Mouse (Mus musculus) intestine, embryonic 16.5 days (tissue): ENCODE data around the gene Nrbf2. TPM values are rescaled to one million over a fixed set of nuclear protein-coding genes. Genes with fewer than 3 reads are reported as not detected.

Experiments
- ATAC-seq: fragments of 200-750 bp; cut with Nextera tagmentation; 2 replicates; pipeline ENCODE4 v1.8.0; 2017; ENCODE audit warnings: moderate TSS enrichment, moderate library complexity
- H3K27ac ChIP-seq: fragments of 300-500 bp; sonication (generic); 2 replicates; pipeline ENCODE4 v1.5.1; 2014; ENCODE audit warnings: mild to moderate bottlenecking, low read length
- H3K27me3 ChIP-seq: fragments of 300-500 bp; sonication (generic); replicated peaks from 2 replicates; pipeline ENCODE4 v1.6.1; 2014; ENCODE audit warnings: low read length, control low read depth, mixed read lengths; ENCODE audit not compliant: control insufficient read depth, insufficient read depth
- H3K36me3 ChIP-seq: fragments of 300-500 bp; sonication (generic); 2 replicates; pipeline ENCODE4 v1.6.1; 2014; ENCODE audit warnings: low read length, control low read depth; ENCODE audit not compliant: control insufficient read depth, insufficient read depth
- H3K4me1 ChIP-seq: fragments of 300-500 bp; sonication (generic); 2 replicates; pipeline ENCODE4 v1.6.1; 2014; ENCODE audit warnings: low read length, control low read depth, mixed read lengths; ENCODE audit not compliant: control insufficient read depth, insufficient read depth
- H3K4me2 ChIP-seq: fragments of 300-500 bp; sonication (generic); 2 replicates; pipeline ENCODE4 v1.6.1; 2014; ENCODE audit warnings: low read depth, low read length, control low read depth
- H3K4me3 ChIP-seq: fragments of 300-500 bp; sonication (generic); 2 replicates; pipeline ENCODE4 v1.5.1; 2014; ENCODE audit warnings: mild to moderate bottlenecking, low read length
- H3K9ac ChIP-seq: fragments of 300-500 bp; sonication (generic); 2 replicates; pipeline ENCODE4 v1.6.1; 2014; ENCODE audit warnings: low read depth, low read length
- H3K9me3 ChIP-seq: fragments of 300-500 bp; sonication (generic); 2 replicates; pipeline ENCODE4 v1.6.1; 2016; ENCODE audit warnings: low read length, control low read depth; ENCODE audit not compliant: control insufficient read depth
- WGBS: fragments of 180-500 bp; shearing (Covaris S2); extraction: QIAGEN DNeasy Blood & Tissue Kit; methylation state at CpG from one replicate; pipeline ENCODE4 v1.1.7; 2014; 5-methylcytosine and 5-hydroxymethylcytosine counted together
- polyA plus RNA-seq: library from polyadenylated mRNA; unstranded; fragments of >200 nt; fragmentation: Nextera tagmentation; extraction: Ambion mirVana; gene quantifications from 2 replicates; pipeline ENCODE4 v1.2.1, GENCODE M21; 2015

Gene Nrbf2
- polyA plus RNA-seq, result 35.6 and 38.5 TPM in 2 replicates

DNA sequence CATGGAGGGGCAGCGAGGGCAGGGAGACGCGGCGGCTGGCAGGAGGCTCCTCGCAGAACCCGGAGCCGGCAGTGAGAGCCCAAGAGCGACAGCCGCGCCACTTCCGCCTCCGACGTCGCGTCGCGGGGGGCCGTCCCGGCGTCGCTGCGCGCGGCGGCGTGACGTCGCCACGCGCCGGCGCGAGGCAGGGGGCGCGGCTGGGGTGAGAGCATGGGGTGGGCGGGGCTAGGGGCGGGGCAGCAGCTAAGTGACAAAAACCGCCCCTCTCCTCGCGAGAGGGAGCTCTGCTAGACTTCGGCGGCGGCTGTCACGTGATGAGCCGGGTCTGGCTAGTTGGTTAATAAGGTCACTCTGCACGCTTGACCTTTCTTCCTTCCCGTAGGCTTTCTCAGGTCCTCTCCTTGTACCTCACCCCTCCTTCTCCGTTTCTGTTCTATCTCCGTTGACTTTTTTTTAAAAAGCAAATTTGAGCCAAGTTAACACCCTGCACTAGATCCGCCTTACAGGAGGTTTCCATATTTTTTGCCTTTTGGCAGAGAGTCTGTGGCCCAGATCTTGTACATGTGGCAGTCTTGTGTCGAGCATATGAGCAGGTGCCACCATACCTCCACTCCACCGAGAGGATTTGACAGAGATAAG is at the start of gene Nrbf2:
Nrbf2 (minus strand) TSS at position 130 of the 639 bp plus-strand sequence.
- H3K4me3 ChIP-seq, result peak within 1 kb of the TSS; percentile 88
- peak within 1 kb of the TSS; percentile 69 for H3K27ac ChIP-seq
- H3K36me3 ChIP-seq, result no peaks in the 10 kb centered on the region
- 3% methylated on average over 45 of the region's 52 CpGs for WGBS
- H3K4me2 ChIP-seq, result peak within 1 kb of the TSS; percentile 67
- H3K27me3 ChIP-seq, result no peaks in the 10 kb centered on the region
- peak; percentile 97 for ATAC-seq
- peaks cover 19% of the 10 kb centered on the region for H3K4me1 ChIP-seq
- H3K9me3 ChIP-seq, result no peaks in the 10 kb centered on the region
- peak within 1 kb of the TSS; percentile 92 for H3K9ac ChIP-seq

DNA sequence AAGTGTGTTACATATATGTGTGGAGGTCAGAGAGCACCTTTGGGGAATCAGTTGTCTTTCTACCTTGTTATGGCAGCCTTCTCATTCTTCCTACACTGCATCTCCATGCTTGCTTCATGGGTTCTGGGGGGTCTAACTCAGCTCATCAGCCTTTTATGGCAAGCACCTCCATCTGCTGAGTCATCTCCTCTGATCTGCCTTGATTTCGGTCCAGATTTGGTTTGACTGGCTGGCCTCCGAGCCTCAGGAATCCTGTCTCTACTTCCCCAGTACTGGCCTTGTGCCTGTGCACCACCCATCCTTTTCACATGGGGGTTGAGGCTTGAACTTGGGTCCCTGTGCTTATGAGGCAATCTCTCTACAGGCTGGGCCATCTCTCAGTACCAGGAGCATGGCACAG is 45.5 kb upstream of the Nrbf2 start:
- no peaks in the 10 kb centered on the region for H3K27me3 ChIP-seq
- ATAC-seq, result no peak
- H3K27ac ChIP-seq, result no peak overlapping the region

DNA sequence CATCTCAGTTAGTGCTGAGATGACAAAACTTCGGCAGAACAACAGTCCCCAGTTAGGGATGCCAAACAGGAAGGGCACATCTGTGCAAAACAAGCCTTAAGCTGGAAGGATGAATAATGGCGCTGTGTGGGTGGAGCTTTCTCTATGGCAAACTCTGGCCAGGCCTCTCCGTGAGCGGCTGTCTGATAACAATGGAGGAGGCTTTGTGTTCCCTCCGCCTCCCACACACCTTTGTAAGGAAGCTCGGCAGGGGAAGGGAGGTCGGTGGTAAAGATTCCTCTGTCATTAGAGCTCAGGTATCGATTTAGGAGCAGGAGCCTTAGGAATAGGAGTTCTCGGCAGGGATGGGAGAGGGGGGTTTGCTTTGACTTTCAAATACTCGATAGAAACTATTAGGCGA is 44.6 kb upstream of the Nrbf2 start:
- Histone ChIP-seq H3K4me2 (no peak overlapping the region), H3K36me3 (no peaks in the 10 kb centered on the region), H3K27me3 (no peaks in the 10 kb centered on the region), H3K9ac (no peak overlapping the region), H3K4me1 (no peaks in the 10 kb centered on the region), H3K9me3 (no peaks in the 10 kb centered on the region), H3K4me3 (no peak overlapping the region), H3K27ac (no peak overlapping the region)
- no peak for ATAC-seq
- WGBS, result 38% methylated on average over 11 of the region's 11 CpGs

More for the DNA sequence above, 45.5 kb upstream of the Nrbf2 start:
- Histone ChIP-seq H3K9ac (no peak overlapping the region), H3K36me3 (no peaks in the 10 kb centered on the region), H3K4me3 (no peak overlapping the region), H3K4me2 (no peak overlapping the region), H3K9me3 (no peaks in the 10 kb centered on the region), H3K4me1 (no peaks in the 10 kb centered on the region)
- WGBS, result 78% methylated on average over 2 of the region's 2 CpGs

DNA sequence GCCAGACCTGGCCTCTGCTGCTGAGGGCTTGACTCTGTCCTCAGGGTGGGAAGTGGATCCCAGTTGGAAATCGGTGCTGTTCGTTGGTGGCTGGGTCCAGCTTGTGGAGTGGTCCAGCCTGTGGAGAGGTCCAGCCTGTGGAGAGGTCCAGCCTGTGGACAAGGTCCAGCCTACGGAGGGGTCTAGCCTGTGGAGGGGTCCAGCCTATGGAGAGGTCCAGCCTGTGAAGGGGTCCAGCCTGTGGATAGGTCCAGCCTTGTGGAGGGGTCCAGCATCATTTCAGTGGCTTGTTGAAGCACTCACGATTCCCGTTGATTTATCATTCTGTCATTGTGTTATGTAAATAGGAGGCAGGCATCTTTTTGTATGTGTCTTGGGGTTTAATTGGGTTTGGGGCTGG is 43.1 kb upstream of the Nrbf2 start:
- no peak overlapping the region for H3K9ac ChIP-seq
- ATAC-seq, result no peak
- H3K27me3 ChIP-seq, result no peaks in the 10 kb centered on the region
- H3K27ac ChIP-seq, result no peak overlapping the region
- no peaks in the 10 kb centered on the region for H3K4me1 ChIP-seq
- 80% methylated on average over 5 of the region's 5 CpGs for WGBS
- no peak overlapping the region for H3K4me3 ChIP-seq
- no peaks in the 10 kb centered on the region for H3K9me3 ChIP-seq
- H3K4me2 ChIP-seq, result no peak overlapping the region
- no peaks in the 10 kb centered on the region for H3K36me3 ChIP-seq

DNA sequence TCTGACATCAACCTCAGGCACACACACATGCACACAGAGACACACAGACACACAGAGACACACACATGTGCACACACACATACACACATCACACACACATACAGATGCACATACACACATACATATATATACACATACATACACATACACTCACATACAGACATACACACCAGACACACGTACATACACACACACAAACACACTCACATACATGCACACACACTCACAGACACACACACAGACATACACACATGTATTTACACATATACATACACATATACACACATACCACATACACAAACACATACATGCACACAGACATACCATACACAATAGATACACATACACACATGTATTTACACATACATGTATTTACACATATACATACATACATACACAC is 38.9 kb upstream of the Nrbf2 start:
- no peak for ATAC-seq
- H3K4me2 ChIP-seq, result no peak overlapping the region
- H3K4me3 ChIP-seq, result no peak overlapping the region
- 73% methylated on average over 1 of the region's 1 CpGs for WGBS
- no peaks in the 10 kb centered on the region for H3K36me3 ChIP-seq
- no peaks in the 10 kb centered on the region for H3K4me1 ChIP-seq
- H3K9me3 ChIP-seq, result no peaks in the 10 kb centered on the region
- no peaks in the 10 kb centered on the region; the same call in 1 of the 2 replicates for H3K27me3 ChIP-seq
- no peak overlapping the region for H3K27ac ChIP-seq
- no peak overlapping the region for H3K9ac ChIP-seq

DNA sequence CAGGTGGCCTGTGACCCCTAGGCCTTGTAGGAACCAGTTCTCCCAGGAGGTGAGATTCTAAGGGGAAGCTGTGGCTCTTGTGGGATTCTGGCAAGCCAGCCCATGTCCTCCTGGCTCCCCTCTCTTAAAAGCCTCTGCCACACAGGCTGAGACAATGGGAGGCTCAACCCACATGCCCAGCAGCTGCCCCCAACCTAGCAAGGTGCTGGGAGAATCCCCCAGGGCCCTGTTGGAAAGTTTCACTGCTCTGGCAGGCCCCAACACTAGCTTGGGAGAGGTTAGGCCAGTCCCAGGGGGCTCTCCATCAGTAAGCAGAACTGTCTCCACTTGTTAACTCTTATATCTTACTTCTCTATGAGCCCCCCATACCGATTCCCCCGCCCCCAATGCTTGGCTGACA is 36.3 kb upstream of the Nrbf2 start:
- H3K4me2 ChIP-seq, result no peak overlapping the region
- H3K4me3 ChIP-seq, result no peak overlapping the region
- H3K27me3 ChIP-seq, result peaks cover 3% of the 10 kb centered on the region; the same call in 1 of the 2 replicates
- WGBS, result 93% methylated on average over 2 of the region's 2 CpGs
- no peaks in the 10 kb centered on the region for H3K36me3 ChIP-seq
- no peaks in the 10 kb centered on the region for H3K9me3 ChIP-seq
- H3K27ac ChIP-seq, result no peak overlapping the region
- no peak for ATAC-seq
- no peaks in the 10 kb centered on the region; the same call in 1 of the 2 replicates for H3K4me1 ChIP-seq
- no peak overlapping the region for H3K9ac ChIP-seq

DNA sequence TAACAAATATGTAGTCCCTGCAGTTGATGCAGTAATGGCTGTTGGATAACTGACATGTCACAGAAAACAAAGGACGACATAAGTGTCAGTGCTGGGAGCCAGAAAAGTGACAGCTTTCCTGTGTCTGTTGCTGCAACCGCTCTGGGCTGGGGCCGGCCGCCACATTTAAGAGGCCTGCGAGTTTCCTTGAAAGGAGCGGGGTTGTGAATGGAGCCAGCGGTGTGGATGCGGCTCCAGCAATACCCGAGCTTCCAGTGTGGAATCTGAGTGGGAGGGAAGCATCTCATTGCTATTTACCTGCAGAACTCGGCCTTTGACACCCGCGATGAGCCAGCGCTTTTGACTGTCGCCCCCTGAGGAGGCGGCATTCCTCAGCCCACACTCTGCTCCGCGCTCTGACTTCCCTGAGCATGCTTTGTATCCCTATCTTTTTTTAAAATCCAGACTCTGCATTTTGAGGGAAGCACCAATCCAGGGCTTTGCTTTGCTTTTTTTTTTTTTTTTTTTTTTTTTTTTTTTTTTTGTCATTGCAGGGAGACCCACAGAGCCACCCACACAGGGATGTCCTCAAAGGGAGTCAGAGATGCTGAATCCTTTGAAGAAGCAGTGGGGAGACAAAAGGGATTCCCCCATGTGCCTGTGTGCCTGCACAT is 35.2 kb upstream of the Nrbf2 start:
- WGBS, result 20% methylated on average over 17 of the region's 17 CpGs
- Histone ChIP-seq H3K9me3 (no peaks in the 10 kb centered on the region), H3K4me2 (no peak overlapping the region), H3K27me3 (peaks cover 3% of the 10 kb centered on the region; the same call in 1 of the 2 replicates), H3K36me3 (no peaks in the 10 kb centered on the region), H3K9ac (no peak overlapping the region), H3K27ac (no peak overlapping the region), H3K4me1 (no peaks in the 10 kb centered on the region; the same call in 1 of the 2 replicates), H3K4me3 (no peak overlapping the region)
- no peak for ATAC-seq

DNA sequence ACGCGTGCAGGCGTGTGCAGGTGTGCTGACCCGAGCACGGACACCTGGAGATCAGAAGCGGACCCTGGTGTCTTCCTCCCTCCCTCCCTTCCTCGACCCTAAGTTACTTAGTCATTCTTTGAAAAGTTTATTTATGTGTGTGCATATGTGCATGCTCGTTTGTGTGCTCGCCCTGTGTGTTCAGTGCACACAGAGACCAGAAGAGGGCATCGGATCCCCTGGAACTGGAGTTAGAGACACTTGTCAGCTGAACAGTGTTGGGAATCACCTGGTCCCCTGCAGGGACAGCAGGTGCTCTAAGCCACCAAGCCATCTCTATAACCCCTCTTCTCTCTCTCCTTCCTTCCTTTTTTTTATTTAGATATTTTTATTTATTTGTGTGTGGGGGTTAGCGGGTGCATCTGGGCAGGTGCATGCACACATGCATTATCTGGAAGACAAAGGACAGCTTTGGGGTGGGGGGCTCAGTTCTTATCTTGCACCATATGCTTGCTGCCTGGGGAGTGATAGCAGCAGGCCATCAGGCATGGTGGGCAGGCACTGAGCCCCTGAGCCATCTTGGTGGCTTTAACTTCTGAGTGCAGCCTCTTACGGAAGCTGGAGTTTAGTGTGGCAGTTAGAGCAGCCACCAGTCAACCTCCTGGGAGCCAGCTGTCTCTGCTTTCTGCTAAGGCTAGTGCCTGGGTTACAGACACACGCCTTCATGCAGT is 34.1 kb upstream of the Nrbf2 start:
- no peak overlapping the region for H3K4me3 ChIP-seq
- no peak overlapping the region for H3K27ac ChIP-seq
- H3K27me3 ChIP-seq, result peaks cover 3% of the 10 kb centered on the region; the same call in 1 of the 2 replicates
- H3K4me1 ChIP-seq, result no peaks in the 10 kb centered on the region; the same call in 1 of the 2 replicates
- no peaks in the 10 kb centered on the region for H3K36me3 ChIP-seq
- ATAC-seq, result no peak
- WGBS, result 82% methylated on average over 13 of the region's 13 CpGs
- H3K4me2 ChIP-seq, result no peak overlapping the region
- no peak overlapping the region for H3K9ac ChIP-seq
- no peaks in the 10 kb centered on the region for H3K9me3 ChIP-seq

DNA sequence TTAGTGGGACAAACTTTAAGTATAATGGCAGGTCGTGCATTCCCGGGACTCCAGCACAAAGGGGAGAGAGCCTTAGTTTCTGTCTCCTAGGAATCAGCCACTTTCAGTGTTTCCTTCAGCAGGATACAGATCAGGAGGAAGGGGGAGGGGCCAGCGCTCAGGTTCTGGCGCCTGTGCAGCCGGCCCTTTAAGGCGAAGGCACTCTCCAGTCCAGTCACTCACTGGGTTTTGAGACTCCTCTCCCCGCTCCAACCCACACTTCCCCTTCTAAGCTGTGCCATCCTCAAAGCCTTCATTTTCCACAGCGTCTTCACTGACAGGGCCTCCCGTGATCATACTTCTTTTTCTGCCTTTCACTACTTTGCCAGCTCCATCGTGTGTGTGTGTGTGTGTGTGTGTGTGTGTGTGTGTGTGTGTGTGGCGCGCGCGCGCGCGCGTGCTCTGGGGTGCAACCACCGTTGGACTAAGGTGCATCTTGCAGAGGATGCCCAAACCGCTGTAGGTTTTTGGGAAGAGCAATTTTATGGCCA is 32.9 kb upstream of the Nrbf2 start:
- Histone ChIP-seq H3K4me2 (peak overlapping the region; percentile 57), H3K36me3 (no peaks in the 10 kb centered on the region), H3K9me3 (no peaks in the 10 kb centered on the region), H3K27ac (no peak overlapping the region), H3K4me1 (no peaks in the 10 kb centered on the region; the same call in 1 of the 2 replicates), H3K4me3 (peak overlapping the region; percentile 30), H3K9ac (peak overlapping the region; percentile 29; the same call in 1 of the 2 replicates), H3K27me3 (peaks cover 3% of the 10 kb centered on the region; the same call in 1 of the 2 replicates)
- peak; percentile 57; the same call in 1 of the 2 replicates for ATAC-seq
- under 1% methylated on average over 20 of the region's 20 CpGs for WGBS
